Mouse (Mus musculus): ENCODE results near the gene Ptpn22. TPM values are rescaled to one million over a fixed set of nuclear protein-coding genes. Genes with fewer than 3 reads are reported as not detected.
A peak's percentile ranks its signal among the peaks of the same experiment; 100 is the strongest.

Ptpn22 gene
- total RNA-seq, 2 experiments from 2014 or later: 1.4 to 1.7 TPM

GRCm38 (mm10) chr3:103925302-103925701 lies 65.7 kb downstream of the Ptpn22 start:
- DNase-seq: no peak

GRCm38 (mm10) chr3:103927511-103927910 lies 67.9 kb downstream of the Ptpn22 start:
- peak; percentile 17 to 30 for DNase-seq

GRCm38 (mm10) chr3:103944794-103945562 lies 85.4 kb downstream of the Ptpn22 start:
- DNase-seq: no peak

- DNase-seq: no peak
Observed at GRCm38 (mm10) chr3:103948666-103949065, 89.1 kb downstream of the Ptpn22 start.

- no peak for DNase-seq
Observed at GRCm38 (mm10) chr3:103960622-103961021, 101.0 kb downstream of the Ptpn22 start.

Other genes with a start within 250 kb of the Ptpn22 start
- 1 to 10 TPM in 1 of 2 experiments, not detected in 1; 2.1 TPM for gene Atg4a-ps, start 213.7 kb upstream of the Ptpn22 start, total RNA-seq (2021)
- gene Olfml3, start 121.8 kb upstream of the Ptpn22 start, total RNA-seq (2021): 10 to 100 TPM; 14.4 to 19.5 TPM
- not detected for gene Gm10964, start 120.4 kb upstream of the Ptpn22 start, total RNA-seq (2021)
- 100 to 1,000 TPM; 120 to 165 TPM for gene Hipk1, start 68.2 kb upstream of the Ptpn22 start, total RNA-seq (2021)
- gene Dclre1b, start 50.4 kb upstream of the Ptpn22 start, total RNA-seq (2021): 10 to 100 TPM; 15.1 to 15.8 TPM
- gene Ap4b1, start 50.3 kb upstream of the Ptpn22 start, total RNA-seq (2021): 10 to 100 TPM; 17.4 to 20.3 TPM
- gene Gm43064, start 50.2 kb upstream of the Ptpn22 start, total RNA-seq (2021): under 1 TPM; 0.13 to 0.30 TPM
- not detected for gene Bcl2l15, start 27.2 kb upstream of the Ptpn22 start, total RNA-seq (2021)
- gene Rsbn1, start 54.3 kb downstream of the Ptpn22 start, total RNA-seq (2021): 10 to 100 TPM; 16.0 to 18.4 TPM
- gene Phtf1, start 108.3 kb downstream of the Ptpn22 start, total RNA-seq (2021): 10 to 100 TPM; 18.7 to 20.8 TPM

Measured in adrenal gland, postnatal 36 days (tissue).